Mouse (Mus musculus) liver, adult 2 months (tissue): Measurements from ENCODE around the gene Ip6k1.

ENCODE experiments used
- CTCF ChIP-seq: fragments of 200-500 bp; IDR thresholded peaks from 2 replicates; pipeline ENCODE4 v1.5.1; 2011; ENCODE audit warnings: low read depth, low read length, control low read depth
- POLR2A ChIP-seq: fragments of 200-500 bp; IDR thresholded peaks from 2 replicates; pipeline ENCODE4 v1.6.1; 2011; ENCODE audit warnings: low read length, control low read depth; ENCODE audit not compliant: insufficient read depth; ENCODE audit errors: extremely low read depth

DNA sequence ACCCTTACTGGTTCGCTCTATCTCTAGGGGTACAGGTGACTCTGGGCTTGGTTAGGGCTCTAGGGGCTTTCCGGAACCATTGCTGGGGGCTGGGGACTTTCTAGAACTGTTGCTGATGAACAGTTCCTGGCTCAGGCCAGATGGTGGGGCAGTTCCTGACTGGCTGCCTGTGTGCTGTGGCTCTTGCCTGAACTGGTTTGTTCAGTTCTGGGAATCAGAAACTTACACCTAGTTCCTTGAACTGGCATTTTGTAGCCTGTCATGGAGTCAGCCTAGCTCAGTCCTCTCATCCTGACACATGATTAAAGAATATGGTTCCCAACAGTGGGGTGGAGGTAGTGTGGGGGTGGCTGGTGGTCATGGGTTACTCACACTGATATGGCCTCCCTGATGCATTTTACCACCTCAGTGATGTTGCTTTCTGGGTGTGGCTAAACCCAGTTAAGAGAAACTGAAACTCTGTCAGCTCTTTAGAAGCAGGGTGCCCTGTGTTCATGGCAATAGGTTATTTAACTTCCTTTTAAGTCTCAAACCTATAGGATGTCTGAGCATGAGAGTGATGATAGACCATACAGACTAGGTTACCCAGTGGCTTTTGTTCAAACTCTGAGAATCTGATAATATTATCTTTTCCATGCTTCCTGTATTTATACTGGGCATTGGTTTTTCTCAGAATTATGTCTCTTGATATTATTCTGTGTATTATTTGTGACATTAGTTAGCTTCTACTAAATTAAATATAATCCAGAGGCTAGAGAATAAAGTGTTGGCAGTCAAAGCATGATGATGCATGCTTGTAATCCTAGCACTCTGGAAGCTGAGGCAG is 33.2 kb downstream of the Ip6k1 start:
- no peak for TF ChIP-seq CTCF
- no peak for TF ChIP-seq POLR2A
